Mouse (Mus musculus): Measurements from ENCODE around the gene Cacna1d.

The Cacna1d gene

GRCm38 (mm10) chr14:30022471-30022870 lies 468.8 kb downstream of the Cacna1d start:
- no peak for DNase-seq (ENCODE audit: low read depth, low spot score)

GRCm38 (mm10) chr14:30019792-30020575 lies 471.3 kb downstream of the Cacna1d start:
- no peak for DNase-seq (ENCODE audit: low read depth, low spot score)

GRCm38 (mm10) chr14:30019375-30019774 lies 471.9 kb downstream of the Cacna1d start:
- no peak for DNase-seq (ENCODE audit: low read depth, low spot score)

GRCm38 (mm10) chr14:30018846-30019245 lies 472.4 kb downstream of the Cacna1d start:
- DNase-seq (ENCODE audit: low read depth, low spot score): no peak

- DNase-seq (ENCODE audit: low read depth, low spot score): no peak
Measured at GRCm38 (mm10) chr14:30018463-30018801, 472.8 kb downstream of the Cacna1d start.

- no peak for DNase-seq (ENCODE audit: low read depth, low spot score)
Measured at GRCm38 (mm10) chr14:30017794-30018462, 473.3 kb downstream of the Cacna1d start.

GRCm38 (mm10) chr14:30016666-30017065 lies 474.6 kb downstream of the Cacna1d start:
- DNase-seq (ENCODE audit: low read depth, low spot score): no peak

GRCm38 (mm10) chr14:30015008-30015407 lies 476.2 kb downstream of the Cacna1d start:
- DNase-seq (ENCODE audit: low read depth, low spot score): no peak

GRCm38 (mm10) chr14:30014487-30014886 lies 476.8 kb downstream of the Cacna1d start:
- DNase-seq (ENCODE audit: low read depth, low spot score): no peak

GRCm38 (mm10) chr14:30011886-30012560 lies 479.2 kb downstream of the Cacna1d start:
- no peak for DNase-seq (ENCODE audit: low read depth, low spot score)

- DNase-seq (ENCODE audit: low read depth, low spot score): no peak
Measured at GRCm38 (mm10) chr14:30009864-30010560, 481.2 kb downstream of the Cacna1d start.

- no peak for DNase-seq (ENCODE audit: low read depth, low spot score)
Measured at GRCm38 (mm10) chr14:30008733-30009575, 482.3 kb downstream of the Cacna1d start, which contains the start of the genes Il17rb and Chdh. Gene Il17rb (minus strand): TSS chr14:30008896. Gene Chdh (plus strand): TSS chr14:30009023.

GRCm38 (mm10) chr14:29999475-29999811 lies 491.8 kb downstream of the Cacna1d start:
- no peak for DNase-seq (ENCODE audit: low read depth, low spot score)

GRCm38 (mm10) chr14:29998747-29999474 lies 492.3 kb downstream of the Cacna1d start:
- no peak for DNase-seq (ENCODE audit: low read depth, low spot score)

- DNase-seq (ENCODE audit: low read depth, low spot score): no peak
Measured at GRCm38 (mm10) chr14:29997345-29997744, 493.9 kb downstream of the Cacna1d start.

GRCm38 (mm10) chr14:29996000-29996751 lies 495.1 kb downstream of the Cacna1d start:
- DNase-seq (ENCODE audit: low read depth, low spot score): no peak

- no peak for DNase-seq (ENCODE audit: low read depth, low spot score)
Measured at GRCm38 (mm10) chr14:29994976-29995375, 496.3 kb downstream of the Cacna1d start.
